Mouse (Mus musculus): Measurements from ENCODE around the gene Lmcd1. TPM values are rescaled to one million over a fixed set of nuclear protein-coding genes. Genes with fewer than 3 reads are reported as not detected.

The Lmcd1 gene
- polyA plus RNA-seq, 1 experiment from 2014 or later, result 36.7 TPM

- Histone ChIP-seq H3K27ac (ENCODE audit: low read depth, low read length) (no peak overlapping the region), H3K4me3 (ENCODE audit: low read depth, low read length) (no peak overlapping the region), H3K4me1 (ENCODE audit: control insufficient read depth, insufficient read depth, low read length) (no peaks in the 10 kb centered on the region), H3K27me3 (ENCODE audit: control insufficient read depth, insufficient read depth, low read length) (no peaks in the 10 kb centered on the region), H3K9me3 (replicated peaks; ENCODE audit: control insufficient read depth, low read length) (no peaks in the 10 kb centered on the region), H3K4me2 (no peak overlapping the region), H3K36me3 (ENCODE audit: control insufficient read depth, insufficient read depth, low read length) (no peaks in the 10 kb centered on the region), H3K9ac (ENCODE audit: low read depth, low read length) (no peak overlapping the region)
- 86% methylated on average over 4 of the region's 4 CpGs for WGBS (ENCODE audit: insufficient replicate concordance)
- no peak for ATAC-seq (replicated peaks; ENCODE audit: insufficient number of reproducible peaks, low FRiP score, low TSS enrichment)
Measured at GRCm38 (mm10) chr6:112350452-112350851, 76.9 kb downstream of the Lmcd1 start.

- H3K27me3 ChIP-seq (ENCODE audit: control insufficient read depth, insufficient read depth, low read length), result no peaks in the 10 kb centered on the region
- H3K9ac ChIP-seq (ENCODE audit: low read depth, low read length), result no peak overlapping the region
- ATAC-seq (replicated peaks; ENCODE audit: insufficient number of reproducible peaks, low FRiP score, low TSS enrichment), result no peak
- H3K4me1 ChIP-seq (ENCODE audit: control insufficient read depth, insufficient read depth, low read length), result no peaks in the 10 kb centered on the region
- H3K27ac ChIP-seq (ENCODE audit: low read depth, low read length), result no peak overlapping the region
- no peaks in the 10 kb centered on the region for H3K9me3 ChIP-seq (replicated peaks; ENCODE audit: control insufficient read depth, low read length)
- H3K36me3 ChIP-seq (ENCODE audit: control insufficient read depth, insufficient read depth, low read length), result no peaks in the 10 kb centered on the region
- H3K4me3 ChIP-seq (ENCODE audit: low read depth, low read length), result no peak overlapping the region
- no peak overlapping the region for H3K4me2 ChIP-seq
- WGBS (ENCODE audit: insufficient replicate concordance), result 76% methylated on average over 1 of the region's 1 CpGs
Measured at GRCm38 (mm10) chr6:112359341-112359740, 85.8 kb downstream of the Lmcd1 start.

GRCm38 (mm10) chr6:112360676-112361075, 87.1 kb downstream of the Lmcd1 start:
- Histone ChIP-seq H3K4me1 (ENCODE audit: control insufficient read depth, insufficient read depth, low read length) (no peaks in the 10 kb centered on the region), H3K27me3 (ENCODE audit: control insufficient read depth, insufficient read depth, low read length) (no peaks in the 10 kb centered on the region), H3K27ac (ENCODE audit: low read depth, low read length) (no peak overlapping the region), H3K4me2 (no peak overlapping the region), H3K9ac (ENCODE audit: low read depth, low read length) (no peak overlapping the region), H3K9me3 (replicated peaks; ENCODE audit: control insufficient read depth, low read length) (no peaks in the 10 kb centered on the region), H3K4me3 (ENCODE audit: low read depth, low read length) (no peak overlapping the region), H3K36me3 (ENCODE audit: control insufficient read depth, insufficient read depth, low read length) (no peaks in the 10 kb centered on the region)
- no peak for ATAC-seq (replicated peaks; ENCODE audit: insufficient number of reproducible peaks, low FRiP score, low TSS enrichment)
- 86% methylated on average over 8 of the region's 8 CpGs for WGBS (ENCODE audit: insufficient replicate concordance)

GRCm38 (mm10) chr6:112362349-112362958, 88.9 kb downstream of the Lmcd1 start:
- 33% methylated on average over 6 of the region's 6 CpGs for WGBS (ENCODE audit: insufficient replicate concordance)

GRCm38 (mm10) chr6:112364581-112364980, 91.0 kb downstream of the Lmcd1 start:
- Histone ChIP-seq H3K27ac (ENCODE audit: low read depth, low read length) (no peak overlapping the region), H3K9ac (ENCODE audit: low read depth, low read length) (no peak overlapping the region), H3K36me3 (ENCODE audit: control insufficient read depth, insufficient read depth, low read length) (no peaks in the 10 kb centered on the region), H3K4me3 (ENCODE audit: low read depth, low read length) (no peak overlapping the region), H3K4me2 (no peak overlapping the region), H3K27me3 (ENCODE audit: control insufficient read depth, insufficient read depth, low read length) (no peaks in the 10 kb centered on the region), H3K9me3 (replicated peaks; ENCODE audit: control insufficient read depth, low read length) (no peaks in the 10 kb centered on the region), H3K4me1 (ENCODE audit: control insufficient read depth, insufficient read depth, low read length) (no peaks in the 10 kb centered on the region)
- no peak for ATAC-seq (replicated peaks; ENCODE audit: insufficient number of reproducible peaks, low FRiP score, low TSS enrichment)
- WGBS (ENCODE audit: insufficient replicate concordance), result 39% methylated on average over 2 of the region's 2 CpGs

More at GRCm38 (mm10) chr6:112362349-112362958, 88.9 kb downstream of the Lmcd1 start:
- Histone ChIP-seq H3K36me3 (ENCODE audit: control insufficient read depth, insufficient read depth, low read length) (no peaks in the 10 kb centered on the region), H3K4me3 (ENCODE audit: low read depth, low read length) (no peak overlapping the region), H3K9me3 (replicated peaks; ENCODE audit: control insufficient read depth, low read length) (no peaks in the 10 kb centered on the region), H3K4me2 (no peak overlapping the region), H3K9ac (ENCODE audit: low read depth, low read length) (no peak overlapping the region), H3K27me3 (ENCODE audit: control insufficient read depth, insufficient read depth, low read length) (no peaks in the 10 kb centered on the region), H3K4me1 (ENCODE audit: control insufficient read depth, insufficient read depth, low read length) (no peaks in the 10 kb centered on the region), H3K27ac (ENCODE audit: low read depth, low read length) (no peak overlapping the region)
- no peak for ATAC-seq (replicated peaks; ENCODE audit: insufficient number of reproducible peaks, low FRiP score, low TSS enrichment)

GRCm38 (mm10) chr6:112365294-112365693, 91.7 kb downstream of the Lmcd1 start:
- no peak for ATAC-seq (replicated peaks; ENCODE audit: insufficient number of reproducible peaks, low FRiP score, low TSS enrichment)
- Histone ChIP-seq H3K4me2 (no peak overlapping the region), H3K9ac (ENCODE audit: low read depth, low read length) (no peak overlapping the region), H3K27ac (ENCODE audit: low read depth, low read length) (no peak overlapping the region), H3K9me3 (replicated peaks; ENCODE audit: control insufficient read depth, low read length) (no peaks in the 10 kb centered on the region), H3K4me3 (ENCODE audit: low read depth, low read length) (no peak overlapping the region), H3K4me1 (ENCODE audit: control insufficient read depth, insufficient read depth, low read length) (no peaks in the 10 kb centered on the region), H3K27me3 (ENCODE audit: control insufficient read depth, insufficient read depth, low read length) (no peaks in the 10 kb centered on the region), H3K36me3 (ENCODE audit: control insufficient read depth, insufficient read depth, low read length) (no peaks in the 10 kb centered on the region)
- 78% methylated on average over 10 of the region's 10 CpGs for WGBS (ENCODE audit: insufficient replicate concordance)

GRCm38 (mm10) chr6:112373886-112374585, 100.5 kb downstream of the Lmcd1 start:
- WGBS (ENCODE audit: insufficient replicate concordance), result 38% methylated on average over 8 of the region's 8 CpGs
- ATAC-seq (replicated peaks; ENCODE audit: insufficient number of reproducible peaks, low FRiP score, low TSS enrichment), result no peak

GRCm38 (mm10) chr6:112375661-112376392, 102.3 kb downstream of the Lmcd1 start:
- Histone ChIP-seq H3K27ac (ENCODE audit: low read depth, low read length) (no peak overlapping the region), H3K36me3 (ENCODE audit: control insufficient read depth, insufficient read depth, low read length) (no peaks in the 10 kb centered on the region), H3K4me1 (ENCODE audit: control insufficient read depth, insufficient read depth, low read length) (no peaks in the 10 kb centered on the region), H3K9ac (ENCODE audit: low read depth, low read length) (no peak overlapping the region), H3K4me2 (no peak overlapping the region), H3K4me3 (ENCODE audit: low read depth, low read length) (no peak overlapping the region), H3K27me3 (ENCODE audit: control insufficient read depth, insufficient read depth, low read length) (no peaks in the 10 kb centered on the region), H3K9me3 (replicated peaks; ENCODE audit: control insufficient read depth, low read length) (no peaks in the 10 kb centered on the region)
- 60% methylated on average over 10 of the region's 13 CpGs for WGBS (ENCODE audit: insufficient replicate concordance)
- no peak for ATAC-seq (replicated peaks; ENCODE audit: insufficient number of reproducible peaks, low FRiP score, low TSS enrichment)

More at GRCm38 (mm10) chr6:112373886-112374585, 100.5 kb downstream of the Lmcd1 start:
- no peak overlapping the region for H3K4me2 ChIP-seq
- H3K9me3 ChIP-seq (replicated peaks; ENCODE audit: control insufficient read depth, low read length), result no peaks in the 10 kb centered on the region
- no peaks in the 10 kb centered on the region for H3K4me1 ChIP-seq (ENCODE audit: control insufficient read depth, insufficient read depth, low read length)
- H3K4me3 ChIP-seq (ENCODE audit: low read depth, low read length), result no peak overlapping the region
- H3K27ac ChIP-seq (ENCODE audit: low read depth, low read length), result no peak overlapping the region
- H3K36me3 ChIP-seq (ENCODE audit: control insufficient read depth, insufficient read depth, low read length), result no peaks in the 10 kb centered on the region
- H3K9ac ChIP-seq (ENCODE audit: low read depth, low read length), result no peak overlapping the region
- no peaks in the 10 kb centered on the region for H3K27me3 ChIP-seq (ENCODE audit: control insufficient read depth, insufficient read depth, low read length)
